Mouse (Mus musculus): ENCODE data around the gene Gm42742. TPM values are rescaled to one million over a fixed set of nuclear protein-coding genes. Genes with fewer than 3 reads are reported as not detected.

Gm42742 gene
- polyA plus RNA-seq, 1 experiment from 2014 or later = 31.1 TPM

DNA sequence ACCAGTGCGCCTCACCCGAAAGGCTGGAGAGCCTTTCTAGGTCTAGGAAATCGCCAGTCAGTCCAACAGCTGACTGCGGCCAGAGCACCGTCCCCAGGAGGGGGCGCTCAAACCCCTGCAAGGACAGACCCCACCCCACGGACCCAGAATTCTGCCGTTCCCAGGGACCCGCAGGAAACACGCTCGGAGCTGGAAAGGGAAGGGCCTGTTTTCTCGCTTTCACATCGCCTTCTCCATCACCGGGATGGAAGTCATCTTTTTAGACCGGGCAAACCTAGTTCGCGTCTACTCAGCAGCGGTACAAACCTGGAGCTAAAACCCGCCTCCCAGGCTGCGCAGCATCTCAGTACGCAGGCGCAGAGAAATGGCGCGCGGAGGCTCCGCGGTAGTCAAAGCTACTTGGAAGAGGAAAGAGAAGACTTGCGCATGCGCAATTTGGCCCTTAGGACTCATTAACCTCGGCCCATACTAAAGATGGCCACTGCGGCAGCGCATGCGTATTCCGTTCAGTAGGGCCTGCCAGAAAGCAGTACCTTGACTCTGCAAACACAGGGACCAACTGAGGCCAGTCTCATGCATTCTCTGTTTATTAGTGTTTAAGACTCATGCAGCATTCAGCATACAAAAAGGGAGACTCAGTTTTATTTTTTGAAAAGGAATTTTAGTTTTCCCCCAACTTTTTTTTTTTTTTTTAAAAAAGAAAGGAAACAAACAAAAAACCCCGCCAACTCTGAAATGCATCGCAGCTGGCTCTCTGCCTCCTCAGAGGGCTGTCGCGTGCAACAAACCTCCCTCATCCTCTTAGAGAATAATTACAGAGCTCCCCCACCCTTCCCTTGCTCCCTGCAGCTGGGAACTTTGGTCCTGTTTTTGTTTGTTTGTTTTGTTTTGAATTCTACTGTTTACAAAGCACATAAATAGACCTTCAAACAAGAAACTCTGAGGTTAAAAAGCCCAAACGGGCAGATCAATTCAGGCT, 3.6 kb downstream of the Gm42742 start, which contains the start of gene Pagr1a:
TSS of gene Pagr1a (minus strand) at position 382 of the 979 bp plus-strand sequence.
- 2% methylated on average over 39 of the region's 39 CpGs for WGBS

DNA sequence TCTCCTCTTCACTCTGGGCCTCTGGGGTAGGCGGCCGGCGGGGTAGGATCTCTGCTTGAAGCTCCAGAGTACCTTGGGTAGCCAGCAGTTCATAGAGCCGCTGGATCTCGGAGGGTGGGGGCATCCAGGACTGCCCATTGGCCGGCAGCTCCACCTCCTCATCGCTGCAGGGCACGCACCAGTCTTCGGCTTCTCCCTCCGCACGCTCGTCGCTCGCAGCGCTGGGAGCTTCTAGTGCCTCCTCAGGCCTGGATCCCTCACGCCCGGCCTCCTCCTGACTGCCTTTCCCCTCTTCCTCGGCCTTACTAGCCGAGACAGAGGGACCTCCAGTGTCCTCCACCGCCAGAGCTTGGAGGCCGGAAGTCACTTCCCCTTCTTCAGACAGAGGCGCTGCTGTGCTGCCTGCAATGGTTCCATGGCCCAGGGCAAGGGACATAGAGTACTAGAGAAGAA, 4.4 kb downstream of the Gm42742 start:
- ATAC-seq (ENCODE audit: insufficient read depth, low FRiP score) = peak; percentile 48
- Histone ChIP-seq H3K9ac (ENCODE audit: low read length) (peak overlapping the region; percentile 91), H3K4me2 (ENCODE audit: low read depth, low read length) (peak overlapping the region; percentile 85), H3K36me3 (ENCODE audit: control insufficient read depth, insufficient read depth, low read length) (peaks cover 8% of the 10 kb centered on the region; the same call in 1 of the 2 replicates), H3K27me3 (ENCODE audit: control insufficient read depth, insufficient read depth, low read length) (no peaks in the 10 kb centered on the region), H3K27ac (ENCODE audit: low read length) (peak overlapping the region; percentile 98), H3K9me3 (replicated peaks; ENCODE audit: control insufficient read depth, low read length) (no peaks in the 10 kb centered on the region), H3K4me3 (replicated peaks; ENCODE audit: low read length) (peak overlapping the region; percentile 63), H3K4me1 (ENCODE audit: control insufficient read depth, insufficient read depth, low read length) (peaks cover 58% of the 10 kb centered on the region)
- under 1% methylated on average over 22 of the region's 22 CpGs for WGBS

More for the DNA sequence above, 3.6 kb downstream of the Gm42742 start, which contains the start of gene Pagr1a:
- Histone ChIP-seq H3K27ac (ENCODE audit: low read length) (peak within 1 kb of the TSS; percentile 98), H3K4me2 (ENCODE audit: low read depth, low read length) (peak within 1 kb of the TSS; percentile 85), H3K9ac (ENCODE audit: low read length) (peak within 1 kb of the TSS; percentile 91), H3K36me3 (ENCODE audit: control insufficient read depth, insufficient read depth, low read length) (peaks cover 8% of the 10 kb centered on the region; the same call in 1 of the 2 replicates), H3K4me3 (replicated peaks; ENCODE audit: low read length) (peak within 1 kb of the TSS; percentile 63), H3K4me1 (ENCODE audit: control insufficient read depth, insufficient read depth, low read length) (peaks cover 65% of the 10 kb centered on the region), H3K27me3 (ENCODE audit: control insufficient read depth, insufficient read depth, low read length) (no peaks in the 10 kb centered on the region), H3K9me3 (replicated peaks; ENCODE audit: control insufficient read depth, low read length) (no peaks in the 10 kb centered on the region)
- ATAC-seq (ENCODE audit: insufficient read depth, low FRiP score) = peak; percentile 88

DNA sequence TGATC, 4.6 kb downstream of the Gm42742 start, which contains the start of gene Pagr1b:
TSS of gene Pagr1b (minus strand) at position 4 of the 5 bp plus-strand sequence.
- Histone ChIP-seq H3K27ac (ENCODE audit: low read length) (peak within 1 kb of the TSS; percentile 98), H3K9me3 (replicated peaks; ENCODE audit: control insufficient read depth, low read length) (no peaks in the 10 kb centered on the region), H3K4me3 (replicated peaks; ENCODE audit: low read length) (peak within 1 kb of the TSS; percentile 63), H3K4me1 (ENCODE audit: control insufficient read depth, insufficient read depth, low read length) (peaks cover 56% of the 10 kb centered on the region), H3K36me3 (ENCODE audit: control insufficient read depth, insufficient read depth, low read length) (peaks cover 8% of the 10 kb centered on the region; the same call in 1 of the 2 replicates), H3K9ac (ENCODE audit: low read length) (peak within 1 kb of the TSS; percentile 91), H3K27me3 (ENCODE audit: control insufficient read depth, insufficient read depth, low read length) (no peaks in the 10 kb centered on the region), H3K4me2 (ENCODE audit: low read depth, low read length) (peak within 1 kb of the TSS; percentile 85)
- no peak for ATAC-seq (ENCODE audit: insufficient read depth, low FRiP score)

DNA sequence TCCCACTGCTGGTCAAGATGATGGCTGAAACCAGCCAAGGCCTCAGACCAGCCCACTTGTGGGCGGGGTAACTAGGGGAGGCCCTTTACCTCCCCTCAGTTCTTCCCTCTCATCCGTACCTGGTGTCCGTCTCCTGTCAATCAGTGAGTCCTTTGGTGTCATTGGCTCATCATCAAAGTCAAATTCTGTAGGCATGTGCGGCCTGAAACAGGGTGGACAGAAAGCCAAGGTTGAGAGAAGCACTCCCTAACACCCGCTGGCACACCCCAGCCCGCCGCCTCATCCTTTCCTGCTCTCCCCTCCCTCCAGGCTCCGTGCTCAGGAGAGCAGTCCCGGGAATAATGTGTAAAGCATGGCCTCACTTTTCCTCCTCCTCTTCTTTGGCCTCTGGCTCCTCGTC, 4.8 kb downstream of the Gm42742 start:
- peak; percentile 19; the same call in 1 of the 2 replicates for ATAC-seq (ENCODE audit: insufficient read depth, low FRiP score)
- 3% methylated on average over 10 of the region's 10 CpGs for WGBS
- peak overlapping the region; percentile 85 for H3K4me2 ChIP-seq (ENCODE audit: low read depth, low read length)
- no peaks in the 10 kb centered on the region for H3K9me3 ChIP-seq (replicated peaks; ENCODE audit: control insufficient read depth, low read length)
- peak overlapping the region; percentile 98 for H3K27ac ChIP-seq (ENCODE audit: low read length)
- peak overlapping the region; percentile 63 for H3K4me3 ChIP-seq (replicated peaks; ENCODE audit: low read length)
- peak overlapping the region; percentile 91 for H3K9ac ChIP-seq (ENCODE audit: low read length)
- peaks cover 8% of the 10 kb centered on the region; the same call in 1 of the 2 replicates for H3K36me3 ChIP-seq (ENCODE audit: control insufficient read depth, insufficient read depth, low read length)
- H3K4me1 ChIP-seq (ENCODE audit: control insufficient read depth, insufficient read depth, low read length) = peaks cover 54% of the 10 kb centered on the region
- no peaks in the 10 kb centered on the region for H3K27me3 ChIP-seq (ENCODE audit: control insufficient read depth, insufficient read depth, low read length)

DNA sequence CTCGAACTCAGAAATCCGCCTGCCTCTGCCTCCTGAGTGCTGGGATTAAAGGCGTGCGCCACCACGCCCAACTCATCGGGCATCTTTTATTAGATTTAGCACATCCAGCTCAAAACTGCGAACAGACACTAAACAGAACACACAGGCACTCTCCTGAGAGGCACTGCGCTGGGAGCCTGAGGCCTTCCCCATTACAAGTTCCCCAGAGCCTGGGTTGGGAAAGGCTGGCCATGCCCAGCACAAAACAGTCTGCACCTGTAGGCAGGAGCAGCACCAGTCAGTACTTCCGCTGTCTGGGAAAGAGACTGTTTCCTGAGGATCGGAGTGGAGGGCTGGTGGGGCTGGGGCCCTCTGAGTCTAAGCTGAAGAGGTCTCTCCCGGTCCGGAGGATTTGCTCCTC, 5.9 kb downstream of the Gm42742 start:
- Histone ChIP-seq H3K4me1 (ENCODE audit: control insufficient read depth, insufficient read depth, low read length) (peaks cover 50% of the 10 kb centered on the region), H3K4me3 (replicated peaks; ENCODE audit: low read length) (peak overlapping the region; percentile 60; the same call in 1 of the 2 replicates), H3K9ac (ENCODE audit: low read length) (no peak overlapping the region; the same call in 1 of the 2 replicates), H3K36me3 (ENCODE audit: control insufficient read depth, insufficient read depth, low read length) (peaks cover 8% of the 10 kb centered on the region; the same call in 1 of the 2 replicates), H3K27me3 (ENCODE audit: control insufficient read depth, insufficient read depth, low read length) (no peaks in the 10 kb centered on the region), H3K4me2 (ENCODE audit: low read depth, low read length) (no peak overlapping the region), H3K9me3 (replicated peaks; ENCODE audit: control insufficient read depth, low read length) (no peaks in the 10 kb centered on the region), H3K27ac (ENCODE audit: low read length) (no peak overlapping the region)
- WGBS = 91% methylated on average over 12 of the region's 12 CpGs
- ATAC-seq (ENCODE audit: insufficient read depth, low FRiP score) = no peak

DNA sequence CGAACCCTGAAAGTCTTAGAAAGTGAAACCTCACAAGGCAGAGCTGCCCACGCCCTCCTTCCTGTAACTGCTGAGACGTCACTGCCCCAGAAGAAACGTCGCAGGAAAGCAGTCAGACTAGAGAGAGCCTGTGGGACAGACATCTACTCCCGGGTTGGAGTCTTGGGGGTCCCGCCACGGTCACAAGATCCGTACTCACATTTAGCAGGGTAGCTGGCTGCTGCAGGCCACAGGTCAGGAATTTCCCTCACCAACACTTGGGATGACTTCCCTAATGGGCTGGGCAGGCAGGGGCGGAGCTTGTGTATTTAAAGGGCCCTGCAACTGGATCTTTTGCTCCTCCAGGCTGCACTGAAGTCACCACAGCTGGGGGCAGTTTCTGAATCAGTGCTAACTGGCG, 6.6 kb downstream of the Gm42742 start, which contains the start of gene Mvp:
TSS of gene Mvp (minus strand) at position 302 of the 400 bp plus-strand sequence.
- Histone ChIP-seq H3K27me3 (ENCODE audit: control insufficient read depth, insufficient read depth, low read length) (no peaks in the 10 kb centered on the region), H3K4me3 (replicated peaks; ENCODE audit: low read length) (peak within 1 kb of the TSS; percentile 63), H3K9me3 (replicated peaks; ENCODE audit: control insufficient read depth, low read length) (no peaks in the 10 kb centered on the region), H3K36me3 (ENCODE audit: control insufficient read depth, insufficient read depth, low read length) (peaks cover 8% of the 10 kb centered on the region; the same call in 1 of the 2 replicates), H3K9ac (ENCODE audit: low read length) (peak within 1 kb of the TSS; percentile 65), H3K4me2 (ENCODE audit: low read depth, low read length) (peak within 1 kb of the TSS; percentile 85), H3K4me1 (ENCODE audit: control insufficient read depth, insufficient read depth, low read length) (peaks cover 46% of the 10 kb centered on the region), H3K27ac (ENCODE audit: low read length) (peak within 1 kb of the TSS; percentile 70)
- ATAC-seq (ENCODE audit: insufficient read depth, low FRiP score) = no peak
- WGBS = 20% methylated on average over 11 of the region's 11 CpGs

DNA sequence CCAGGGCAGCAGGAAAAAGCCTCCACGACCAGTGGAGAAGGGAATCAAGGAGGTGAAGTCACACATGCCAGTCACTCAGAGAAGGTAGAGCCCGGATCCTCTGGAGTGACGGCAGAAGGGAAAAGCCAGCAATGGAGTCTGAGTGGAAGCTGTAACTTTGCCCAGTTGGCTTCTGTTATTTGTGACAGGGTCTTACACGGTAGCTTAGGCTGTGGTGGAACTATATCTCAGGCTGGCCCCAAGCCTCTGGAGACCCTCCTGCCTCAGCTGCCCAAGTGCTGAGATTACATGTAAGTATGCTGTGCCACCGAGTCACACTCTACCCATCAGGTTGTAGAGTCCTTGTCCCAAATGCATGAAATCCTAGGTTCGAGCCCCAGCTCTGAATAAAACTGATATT, 7.5 kb downstream of the Gm42742 start:
- Histone ChIP-seq H3K36me3 (ENCODE audit: control insufficient read depth, insufficient read depth, low read length) (peaks cover 8% of the 10 kb centered on the region; the same call in 1 of the 2 replicates), H3K4me2 (ENCODE audit: low read depth, low read length) (peak overlapping the region; percentile 55), H3K9ac (ENCODE audit: low read length) (no peak overlapping the region), H3K4me3 (replicated peaks; ENCODE audit: low read length) (no peak overlapping the region), H3K27ac (ENCODE audit: low read length) (no peak overlapping the region), H3K9me3 (replicated peaks; ENCODE audit: control insufficient read depth, low read length) (no peaks in the 10 kb centered on the region), H3K27me3 (ENCODE audit: control insufficient read depth, insufficient read depth, low read length) (no peaks in the 10 kb centered on the region), H3K4me1 (ENCODE audit: control insufficient read depth, insufficient read depth, low read length) (peaks cover 44% of the 10 kb centered on the region)
- ATAC-seq (ENCODE audit: insufficient read depth, low FRiP score) = no peak
- 95% methylated on average over 6 of the region's 6 CpGs for WGBS

DNA sequence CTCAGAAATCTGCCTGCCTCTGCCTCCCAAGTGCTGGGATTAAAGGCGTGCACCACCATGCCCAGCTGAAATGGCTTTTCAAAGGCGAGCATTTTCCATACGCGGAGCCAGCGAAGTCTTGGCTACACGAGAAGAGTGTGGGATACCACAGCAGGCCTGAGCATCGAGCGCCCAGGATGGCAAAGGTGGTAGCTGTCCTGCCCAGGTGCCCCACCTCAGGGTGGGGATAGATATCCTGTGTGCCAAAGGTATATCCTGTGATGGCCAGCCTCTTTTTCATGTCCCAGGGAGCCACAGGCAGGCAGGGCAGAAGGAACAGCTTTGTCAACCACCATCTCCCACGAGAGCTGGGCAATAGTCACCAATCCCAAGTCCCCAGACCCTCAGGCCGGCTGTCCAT, 8.1 kb downstream of the Gm42742 start:
- no peaks in the 10 kb centered on the region for H3K9me3 ChIP-seq (replicated peaks; ENCODE audit: control insufficient read depth, low read length)
- no peak overlapping the region for H3K4me2 ChIP-seq (ENCODE audit: low read depth, low read length)
- peaks cover 8% of the 10 kb centered on the region; the same call in 1 of the 2 replicates for H3K36me3 ChIP-seq (ENCODE audit: control insufficient read depth, insufficient read depth, low read length)
- no peak overlapping the region for H3K9ac ChIP-seq (ENCODE audit: low read length)
- peaks cover 42% of the 10 kb centered on the region for H3K4me1 ChIP-seq (ENCODE audit: control insufficient read depth, insufficient read depth, low read length)
- H3K27me3 ChIP-seq (ENCODE audit: control insufficient read depth, insufficient read depth, low read length) = no peaks in the 10 kb centered on the region
- no peak for ATAC-seq (ENCODE audit: insufficient read depth, low FRiP score)
- WGBS = 96% methylated on average over 10 of the region's 10 CpGs
- no peak overlapping the region for H3K4me3 ChIP-seq (replicated peaks; ENCODE audit: low read length)
- H3K27ac ChIP-seq (ENCODE audit: low read length) = no peak overlapping the region

DNA sequence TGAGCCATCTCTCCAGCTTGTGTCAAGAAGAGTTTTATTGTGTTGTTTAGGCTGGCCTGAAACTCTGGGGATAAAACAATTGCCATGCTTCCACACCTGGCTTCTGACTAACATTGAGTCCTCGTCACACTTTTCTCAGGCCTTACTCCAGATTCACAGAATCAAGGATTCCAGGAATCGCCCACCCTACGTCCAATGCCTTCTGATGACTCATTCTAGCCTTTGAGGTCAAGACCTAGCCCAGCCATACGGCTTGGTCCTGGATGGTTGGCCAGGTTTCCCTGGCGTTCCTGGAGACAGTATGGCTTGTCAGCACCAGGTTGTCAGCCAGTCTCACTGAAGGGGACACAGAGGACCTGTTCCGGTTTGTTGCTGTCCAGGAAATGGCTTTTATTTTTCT, 8.5 kb downstream of the Gm42742 start:
- Histone ChIP-seq H3K27me3 (ENCODE audit: control insufficient read depth, insufficient read depth, low read length) (no peaks in the 10 kb centered on the region), H3K27ac (ENCODE audit: low read length) (no peak overlapping the region), H3K4me1 (ENCODE audit: control insufficient read depth, insufficient read depth, low read length) (peaks cover 37% of the 10 kb centered on the region), H3K9ac (ENCODE audit: low read length) (no peak overlapping the region), H3K4me2 (ENCODE audit: low read depth, low read length) (no peak overlapping the region), H3K9me3 (replicated peaks; ENCODE audit: control insufficient read depth, low read length) (no peaks in the 10 kb centered on the region), H3K36me3 (ENCODE audit: control insufficient read depth, insufficient read depth, low read length) (peaks cover 8% of the 10 kb centered on the region; the same call in 1 of the 2 replicates), H3K4me3 (replicated peaks; ENCODE audit: low read length) (no peak overlapping the region)
- no peak for ATAC-seq (ENCODE audit: insufficient read depth, low FRiP score)
- 79% methylated on average over 6 of the region's 6 CpGs for WGBS
